Mouse (Mus musculus): Measurements from ENCODE around the gene Spata33.
"Not testable (repeated sequence)": the region's sequence is repeated elsewhere in the genome, so short reads cannot be mapped to it uniquely, and the experiment has no call there.

The Spata33 gene

DNA sequence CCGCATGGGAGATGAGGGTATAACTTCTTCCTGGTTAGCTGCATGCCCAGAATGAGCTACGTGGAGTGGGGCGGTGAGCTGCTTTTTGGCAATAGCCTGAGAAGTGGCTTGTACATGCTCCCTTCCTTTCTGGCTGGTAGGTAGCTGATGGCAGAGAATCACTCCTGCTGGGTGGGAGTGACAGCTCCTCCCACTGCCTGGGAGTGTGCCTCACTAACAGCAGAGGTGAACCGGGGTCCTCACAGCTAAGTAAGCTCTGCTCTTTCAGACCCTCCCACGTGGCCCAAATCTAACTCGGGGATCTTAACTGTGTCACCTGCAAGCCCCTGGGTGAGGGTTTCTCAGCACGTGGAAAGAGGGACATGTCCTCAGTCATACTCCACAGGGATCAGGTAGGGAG, 19.9 kb downstream of the Spata33 start:
- no peak for DNase-seq (ENCODE audit: extremely low read depth, insufficient read length, low spot score)

DNA sequence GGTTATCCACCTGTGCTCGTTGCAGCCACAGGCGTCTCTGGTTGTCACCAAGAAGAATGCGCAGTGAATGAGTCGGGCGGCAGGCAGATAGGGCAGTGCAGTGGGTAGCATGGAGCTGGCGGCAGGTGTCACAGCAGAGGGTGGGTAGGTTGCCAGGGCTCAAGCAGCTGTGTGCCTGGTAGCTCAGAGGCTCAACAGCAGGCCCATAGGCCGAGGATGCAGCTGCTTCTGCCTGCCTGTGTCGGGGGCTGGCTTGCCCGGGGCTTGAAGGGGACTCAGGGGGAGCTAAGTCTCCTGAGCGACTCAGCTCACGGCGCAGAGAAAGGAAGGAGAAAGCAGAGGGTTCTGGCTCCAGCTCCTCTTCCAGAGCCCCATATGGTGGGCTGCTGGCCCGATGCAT, 20.7 kb downstream of the Spata33 start:
- no peak for DNase-seq (ENCODE audit: extremely low read depth, insufficient read length, low spot score)

DNA sequence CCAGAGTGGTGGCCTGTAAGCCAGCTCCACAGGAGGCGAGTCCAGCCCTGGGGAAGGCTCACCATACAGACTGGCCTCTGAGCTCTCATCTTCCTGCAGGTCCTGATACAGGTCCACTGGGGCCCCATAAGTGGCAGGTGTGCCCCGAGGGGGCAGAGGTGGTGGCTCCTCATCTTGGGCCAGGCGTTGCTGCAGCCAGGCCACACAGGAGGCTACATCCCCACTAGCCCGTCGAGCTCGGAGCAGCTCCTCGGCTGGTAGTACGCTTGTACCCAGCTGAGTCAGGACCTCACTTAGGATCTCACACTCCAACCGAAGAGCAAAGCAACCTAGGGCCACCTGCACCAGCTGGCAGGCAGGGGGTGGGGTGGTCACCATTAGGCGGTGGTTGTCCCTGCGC, 21.1 kb downstream of the Spata33 start:
- DNase-seq (ENCODE audit: extremely low read depth, insufficient read length, low spot score): no peak

DNA sequence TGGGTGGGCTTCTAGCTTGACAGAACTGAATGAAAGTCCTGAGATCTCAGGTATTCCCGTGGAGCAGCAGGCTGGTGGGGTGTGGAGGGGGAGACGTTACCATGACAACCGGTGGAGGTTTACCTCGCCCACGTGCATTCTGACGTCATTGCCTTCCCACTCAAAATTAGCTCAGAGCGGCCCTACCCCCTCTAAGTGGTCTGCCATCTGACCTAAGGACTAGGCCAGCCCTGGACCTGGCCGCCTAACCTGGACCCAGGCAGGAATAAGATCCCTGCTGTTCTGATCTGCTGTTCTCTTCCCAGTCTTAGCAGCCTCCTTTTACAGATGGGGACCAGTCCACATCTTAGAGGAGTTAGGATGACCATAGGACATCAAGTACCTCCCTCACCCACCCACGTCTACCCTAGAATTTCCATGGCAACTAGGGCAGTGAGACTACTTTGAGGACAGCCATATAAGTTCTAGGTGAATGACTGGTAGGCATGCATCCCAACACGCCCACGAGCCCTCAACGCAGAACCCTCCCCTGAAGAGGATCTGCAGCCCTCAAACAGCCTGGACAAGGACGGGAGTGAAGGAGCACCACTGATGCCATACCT, 22.4 kb downstream of the Spata33 start:
- no peak for DNase-seq (ENCODE audit: extremely low read depth, insufficient read length, low spot score)

DNA sequence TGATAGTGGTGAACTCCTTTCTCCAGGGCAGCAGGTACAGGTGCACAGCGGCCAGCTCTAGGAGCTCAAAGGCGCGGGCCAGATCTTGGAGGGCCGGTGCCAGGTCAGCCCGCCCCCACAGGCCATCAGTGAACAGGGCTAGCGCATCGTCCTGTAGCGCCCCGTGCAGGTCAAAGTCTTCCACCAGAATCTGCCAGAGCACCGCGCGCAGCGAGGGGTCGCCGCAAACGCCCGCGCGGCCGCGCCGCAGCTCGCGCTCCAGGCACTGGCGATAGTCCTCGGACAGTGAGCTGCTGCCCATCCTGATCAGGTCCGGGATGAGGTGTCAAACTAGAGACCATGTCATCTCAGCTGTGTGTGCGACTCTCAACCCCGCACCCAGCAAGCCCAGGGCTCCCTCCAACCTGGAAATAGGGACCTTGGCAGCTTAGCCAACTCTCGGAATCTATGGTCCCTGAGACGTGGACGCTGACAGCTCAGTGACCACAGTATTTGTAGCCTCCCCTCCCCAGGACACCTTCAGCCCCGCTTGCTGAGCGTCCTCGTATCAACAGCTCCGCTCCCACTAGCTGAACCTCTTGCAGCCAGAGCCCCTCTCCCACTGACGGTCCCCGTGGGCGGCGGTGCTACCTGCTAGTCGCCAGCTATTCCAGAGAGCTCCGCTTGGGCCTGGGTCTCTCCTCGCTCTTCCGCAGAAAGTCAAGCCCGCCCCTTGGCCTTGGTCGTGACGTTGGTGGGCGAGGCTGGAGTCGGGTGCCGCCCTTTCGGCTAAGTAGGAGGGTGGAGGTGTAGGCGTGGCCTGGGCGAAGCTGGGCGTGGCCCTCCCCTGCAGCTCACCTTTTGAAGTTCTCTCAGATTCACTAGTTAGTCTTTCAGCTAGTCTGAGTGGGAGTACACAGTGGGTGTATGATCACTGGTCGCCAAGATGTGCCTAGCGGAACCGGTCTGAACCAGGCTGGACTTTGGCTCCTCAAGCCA, 23.2 kb downstream of the Spata33 start, which contains the start of gene Spata2l:
Gene Spata2l (minus strand): TSS at position 714 of the 978 bp plus-strand sequence.
- peak; percentile 67 for DNase-seq (ENCODE audit: extremely low read depth, insufficient read length, low spot score)

DNA sequence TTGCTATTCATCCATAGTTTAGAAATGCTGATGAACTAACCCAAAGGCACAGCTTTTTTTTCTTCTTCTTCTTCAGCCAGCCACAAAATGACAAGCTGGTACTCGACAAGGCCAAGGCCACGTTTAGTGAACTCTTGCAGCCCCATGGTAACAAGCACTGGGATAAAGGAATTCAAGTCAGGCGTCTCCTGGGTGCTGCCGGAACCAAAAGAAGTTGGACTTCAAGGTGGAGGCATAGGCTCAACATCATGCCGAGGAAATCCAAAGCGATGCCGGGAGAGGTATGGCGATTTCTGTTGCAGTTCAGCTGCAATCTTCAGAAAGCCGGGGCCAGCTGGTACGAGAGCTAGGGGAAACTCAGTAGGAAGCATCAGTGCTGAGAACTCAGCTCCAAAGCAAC, 26.8 kb downstream of the Spata33 start:
- no peak for DNase-seq (ENCODE audit: extremely low read depth, insufficient read length, low spot score)

DNA sequence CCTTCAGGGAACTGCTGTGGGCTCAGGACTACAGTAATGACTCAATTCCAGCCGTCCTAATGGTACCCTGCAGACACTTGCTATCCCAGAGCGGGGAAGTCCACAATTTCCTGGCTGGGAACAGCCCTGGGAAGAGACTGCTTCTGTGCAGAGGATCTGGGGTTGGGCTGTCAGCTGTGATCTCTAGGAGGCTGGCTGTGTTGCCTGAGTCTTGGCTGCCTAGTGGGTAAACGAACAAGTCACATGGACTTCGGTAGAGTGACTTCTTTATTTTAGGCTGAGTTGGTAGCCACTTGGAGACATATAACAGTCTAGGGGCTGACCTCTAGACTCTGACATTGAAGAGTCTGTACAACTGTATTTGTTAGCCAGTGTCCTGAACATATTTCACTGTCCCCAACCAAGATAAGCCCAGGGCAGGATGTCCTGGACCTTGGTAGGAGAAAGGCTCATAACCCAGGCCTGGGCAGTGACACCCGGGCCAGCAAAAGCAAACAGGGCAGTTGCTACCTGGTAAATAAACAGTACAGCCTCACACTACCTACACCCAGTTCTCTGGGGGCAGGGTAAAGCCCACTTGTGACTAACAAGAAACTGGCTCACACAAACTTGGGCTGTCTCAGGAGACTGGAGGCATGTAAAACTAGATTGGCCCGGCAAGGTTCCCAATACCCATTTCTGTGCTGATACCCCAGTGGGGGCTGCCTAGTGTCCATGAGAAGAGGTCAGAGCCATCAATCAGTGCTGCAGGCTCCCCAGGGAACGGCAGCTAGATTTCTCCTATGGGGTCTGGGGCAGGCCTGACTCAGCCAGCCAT, 29.7 kb downstream of the Spata33 start:
- no peak for DNase-seq (ENCODE audit: extremely low read depth, insufficient read length, low spot score)

DNA sequence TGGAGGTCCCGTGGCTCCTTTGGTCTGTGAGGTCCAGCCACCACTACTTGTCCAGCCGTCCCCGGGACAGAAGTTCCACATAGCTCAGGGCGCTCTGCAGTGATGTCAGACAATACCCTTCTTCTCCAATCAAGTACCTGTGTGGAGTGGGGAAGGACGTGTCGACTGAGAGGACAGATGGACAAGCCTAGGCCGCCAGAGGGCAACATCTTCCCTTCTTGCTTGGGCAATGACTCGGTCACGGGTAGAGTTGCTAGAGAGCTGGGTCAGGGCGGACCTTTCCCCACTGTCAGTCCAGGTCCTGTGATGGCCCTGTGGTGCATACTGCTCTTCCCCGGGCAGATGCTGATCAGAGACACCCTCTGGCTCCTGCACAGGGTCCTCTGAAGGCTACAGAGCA, 30.4 kb downstream of the Spata33 start:
- DNase-seq (ENCODE audit: extremely low read depth, insufficient read length, low spot score): no peak

DNA sequence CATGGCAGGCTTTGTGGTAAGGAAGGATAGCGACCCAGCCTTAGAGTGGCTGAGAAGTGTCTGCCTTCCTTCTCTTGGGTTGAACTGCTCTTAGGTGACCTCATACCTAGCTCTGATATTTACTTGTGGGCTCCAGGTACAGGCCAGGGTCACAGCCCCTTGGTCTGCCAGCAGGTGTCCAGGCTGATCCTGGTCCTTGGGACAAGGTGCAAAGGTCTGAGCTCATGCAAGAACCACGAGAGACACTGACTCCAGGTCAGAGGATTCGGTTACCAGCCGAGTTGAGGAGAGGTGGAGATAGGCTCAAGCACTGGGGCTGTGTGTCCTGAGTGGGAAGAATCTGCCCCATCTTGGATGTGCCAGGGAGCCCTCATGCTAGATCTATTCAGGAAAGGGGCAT, 31.8 kb downstream of the Spata33 start:
- no peak for DNase-seq (ENCODE audit: extremely low read depth, insufficient read length, low spot score)

DNA sequence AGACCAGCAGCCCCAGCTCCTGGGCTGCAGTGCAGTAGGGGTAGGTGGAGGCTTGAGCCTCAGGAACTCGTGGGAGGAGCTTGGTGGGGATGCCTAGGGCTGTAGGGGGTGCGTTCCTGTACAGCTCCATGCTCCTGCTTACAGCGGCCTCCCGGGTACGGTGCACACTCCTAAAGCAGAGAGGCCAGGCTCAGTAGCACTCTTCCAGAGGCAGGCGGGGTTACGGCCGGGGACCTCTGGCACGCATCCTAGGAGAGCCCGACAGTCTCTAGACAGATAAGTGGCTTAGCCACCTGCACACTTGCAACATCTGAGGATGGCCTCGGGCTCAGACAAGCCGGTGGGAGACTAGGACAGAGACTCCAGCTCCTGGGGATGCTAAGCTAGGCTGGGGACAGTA, 32.9 kb downstream of the Spata33 start:
- no peak for DNase-seq (ENCODE audit: extremely low read depth, insufficient read length, low spot score)

DNA sequence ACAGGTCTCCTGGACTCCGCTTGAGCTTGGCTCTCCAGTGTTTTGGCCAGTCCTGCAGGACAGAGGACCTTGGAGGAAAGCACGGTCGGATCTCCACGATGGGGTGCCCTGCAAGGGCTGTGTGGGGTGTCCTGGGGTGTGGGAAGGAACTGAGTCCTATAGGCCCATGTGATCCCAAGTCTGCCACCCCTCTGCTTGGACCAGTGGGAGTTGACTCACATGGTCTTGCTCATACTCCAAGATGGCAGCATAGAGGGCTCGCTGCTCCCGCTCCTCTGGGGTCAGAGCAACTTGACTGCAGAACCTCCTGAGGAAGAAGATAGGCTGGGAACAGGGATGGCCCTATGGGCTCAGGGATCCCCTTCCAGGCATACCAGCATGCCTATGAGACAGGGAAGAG, 35.1 kb downstream of the Spata33 start:
- no peak for DNase-seq (ENCODE audit: extremely low read depth, insufficient read length, low spot score)

DNA sequence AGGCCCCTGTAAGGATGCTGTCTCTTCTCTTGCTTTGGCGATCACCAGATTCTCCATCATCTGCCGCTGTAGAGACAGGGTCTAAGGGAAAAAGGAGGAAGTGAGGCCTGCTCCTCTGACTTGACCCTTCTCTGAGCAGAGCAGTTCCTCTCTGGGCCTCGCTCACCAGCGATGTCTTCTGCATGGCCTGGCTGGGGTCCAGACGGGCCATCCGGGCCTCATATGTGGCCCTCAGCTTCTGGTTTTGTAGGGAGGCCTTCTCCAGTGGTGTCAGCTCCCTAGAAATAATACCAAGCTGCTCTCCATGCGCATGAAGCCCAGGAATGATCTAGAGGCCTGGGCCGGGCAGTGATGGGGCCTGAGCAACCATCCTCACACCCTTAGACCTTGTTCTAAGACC, 36.0 kb downstream of the Spata33 start:
- DNase-seq (ENCODE audit: extremely low read depth, insufficient read length, low spot score): no peak

DNA sequence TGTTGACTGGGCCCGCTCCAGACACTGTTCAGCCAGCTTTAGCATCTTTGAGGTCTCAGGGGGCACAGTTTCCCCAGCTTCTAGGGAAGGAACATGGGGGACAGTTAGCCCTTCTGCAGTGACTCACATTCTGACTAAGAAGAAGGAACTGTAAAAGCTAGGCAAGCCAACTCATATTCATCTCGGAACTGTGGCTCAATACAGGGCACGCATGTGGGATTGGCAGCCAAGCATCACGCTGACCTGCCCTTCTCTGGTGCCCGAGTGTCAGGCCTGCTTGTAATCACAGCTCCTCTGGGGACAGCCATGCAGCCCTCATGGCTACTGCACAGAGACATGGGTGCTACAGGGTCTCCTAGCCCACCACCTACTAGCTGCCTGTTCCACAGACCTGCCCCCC, 38.3 kb downstream of the Spata33 start:
- DNase-seq (ENCODE audit: extremely low read depth, insufficient read length, low spot score): no peak

DNA sequence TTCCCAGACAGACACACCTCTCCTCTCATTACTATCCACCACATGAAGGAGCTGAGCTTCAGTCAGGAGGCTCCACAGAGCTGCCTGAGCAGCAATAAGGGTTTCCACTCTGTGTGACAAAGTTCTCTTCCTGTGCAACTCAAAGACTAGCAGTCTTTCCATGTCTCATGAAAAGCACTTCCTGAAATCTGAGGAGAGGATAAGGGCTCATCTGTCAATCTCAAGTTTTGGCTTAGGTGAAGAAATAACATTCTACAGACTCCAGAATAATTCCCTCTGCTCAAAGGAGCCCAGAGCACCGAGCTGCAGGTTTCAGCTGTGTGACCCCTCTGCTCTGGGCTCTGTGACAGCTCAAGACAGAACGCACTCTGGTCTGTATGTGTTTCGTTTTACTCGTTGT, 40.3 kb downstream of the Spata33 start:
- no peak for DNase-seq (ENCODE audit: extremely low read depth, insufficient read length, low spot score)

DNA sequence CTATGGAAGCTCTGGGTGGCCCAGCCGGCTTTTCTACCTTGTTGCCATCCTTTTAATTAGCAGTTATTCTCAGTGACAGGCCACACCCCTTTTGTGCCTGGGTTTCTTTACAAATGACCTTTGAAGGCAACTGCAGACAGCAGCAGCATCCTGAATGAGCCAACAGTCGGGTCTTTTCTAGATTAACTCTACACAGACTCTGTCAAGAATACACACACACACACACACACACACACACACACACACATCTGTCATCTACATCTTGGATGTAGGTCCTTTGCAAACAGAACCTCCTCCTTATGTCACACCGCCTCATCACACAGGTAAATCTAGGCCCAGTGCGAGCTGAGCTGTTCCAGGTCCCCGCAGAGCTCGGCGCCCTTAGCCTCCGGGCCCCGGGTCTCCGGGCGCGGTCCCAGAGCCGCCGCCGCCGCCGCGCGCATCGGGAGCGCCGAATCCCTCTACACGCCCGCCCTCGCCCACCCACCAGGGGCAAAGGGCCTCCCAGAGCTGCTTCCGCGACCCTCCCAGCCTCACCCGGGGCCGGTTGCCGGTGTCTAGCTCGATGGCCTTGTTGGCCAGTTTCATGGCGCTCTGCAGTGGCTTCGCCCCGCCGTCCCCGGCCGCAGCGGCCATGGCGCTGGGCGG, 40.9 kb downstream of the Spata33 start:
- no peak for DNase-seq (ENCODE audit: extremely low read depth, insufficient read length, low spot score)

DNA sequence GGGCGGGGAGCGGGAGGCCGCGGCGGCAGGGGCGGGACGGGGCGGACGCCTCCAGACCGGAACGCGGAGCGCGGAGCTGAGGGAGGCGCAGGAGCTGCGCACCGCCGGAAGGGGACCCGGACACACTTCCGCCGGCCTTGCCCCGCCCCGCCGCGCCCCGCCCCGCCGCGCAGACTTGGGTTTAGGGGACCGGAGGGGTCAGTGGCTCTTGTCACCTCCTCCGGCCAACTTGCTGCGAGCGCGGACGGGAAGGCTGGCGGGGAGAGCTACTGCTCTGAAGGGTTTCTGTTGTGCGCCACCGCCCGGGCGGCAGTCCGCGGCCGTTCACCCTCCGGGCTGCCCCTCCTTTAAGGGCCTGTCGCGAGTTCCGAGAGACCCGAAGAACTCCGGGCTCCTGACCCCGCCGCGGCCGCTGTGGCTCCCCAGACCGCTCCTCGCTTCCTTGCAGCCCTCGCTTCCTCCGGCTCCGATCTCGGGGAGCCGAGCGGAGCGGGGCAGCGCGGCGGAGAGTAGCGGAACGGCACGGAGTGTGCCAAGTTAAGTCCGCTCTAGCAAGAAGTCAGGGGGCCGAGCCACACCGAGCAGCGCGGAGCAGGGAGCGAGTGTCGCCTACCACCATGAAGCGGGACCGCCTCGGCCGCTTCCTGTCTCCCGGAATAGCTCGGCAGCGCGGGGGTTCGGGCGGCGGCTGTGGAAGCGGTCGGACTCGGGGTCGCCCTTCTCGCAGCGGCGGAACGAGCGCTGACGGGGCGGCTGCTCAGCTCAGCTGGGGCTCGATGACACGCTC, 41.7 kb downstream of the Spata33 start, which contains the start of the genes Zfp276 and Vps9d1:
Gene Zfp276 (plus strand): TSS at position 97 of the 787 bp plus-strand sequence.
Gene Vps9d1 (minus strand): TSS at position 250 of the 787 bp plus-strand sequence.
- peak; percentile 77 for DNase-seq (ENCODE audit: extremely low read depth, insufficient read length, low spot score)

DNA sequence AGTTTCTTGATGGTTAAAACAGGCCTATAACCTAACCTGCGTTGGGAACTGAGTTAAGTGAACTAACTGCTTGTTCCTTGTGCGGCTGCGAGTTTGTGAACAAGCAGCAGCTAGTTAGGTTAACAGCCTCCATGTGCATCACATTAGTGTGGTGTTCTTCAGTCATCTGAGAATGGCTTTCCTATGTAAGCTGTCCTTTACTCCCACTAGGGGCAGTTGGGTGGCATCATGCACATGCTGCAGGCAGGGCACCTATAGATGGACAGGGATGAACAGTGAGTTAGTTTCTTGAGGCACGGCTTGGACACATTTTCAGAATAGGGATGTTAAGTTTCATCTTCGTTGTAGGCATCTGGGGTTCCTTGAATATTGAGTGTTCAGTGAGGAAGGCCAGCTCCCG, 42.5 kb downstream of the Spata33 start:
- DNase-seq (ENCODE audit: extremely low read depth, insufficient read length, low spot score): no peak

DNA sequence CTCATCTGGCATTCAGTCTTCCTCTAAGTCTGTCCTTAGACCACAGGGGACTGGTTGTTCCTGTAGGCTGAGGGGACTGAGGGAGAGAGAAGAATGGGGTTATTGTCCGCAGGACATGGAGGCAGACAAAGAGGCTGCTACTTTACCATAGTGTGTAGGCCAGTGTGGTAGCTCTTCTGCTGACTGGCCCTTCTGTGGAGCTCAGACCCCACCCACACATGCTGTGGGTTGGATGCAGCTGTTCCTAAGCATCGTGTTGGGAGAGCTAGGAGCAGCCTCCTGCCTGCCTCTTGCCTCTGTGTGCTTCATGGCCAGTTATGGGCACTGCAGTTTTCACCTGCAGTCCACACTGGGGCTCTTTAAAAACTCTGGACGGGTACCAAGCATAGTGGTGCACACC, 44.5 kb downstream of the Spata33 start:
- no peak for DNase-seq (ENCODE audit: extremely low read depth, insufficient read length, low spot score)

DNA sequence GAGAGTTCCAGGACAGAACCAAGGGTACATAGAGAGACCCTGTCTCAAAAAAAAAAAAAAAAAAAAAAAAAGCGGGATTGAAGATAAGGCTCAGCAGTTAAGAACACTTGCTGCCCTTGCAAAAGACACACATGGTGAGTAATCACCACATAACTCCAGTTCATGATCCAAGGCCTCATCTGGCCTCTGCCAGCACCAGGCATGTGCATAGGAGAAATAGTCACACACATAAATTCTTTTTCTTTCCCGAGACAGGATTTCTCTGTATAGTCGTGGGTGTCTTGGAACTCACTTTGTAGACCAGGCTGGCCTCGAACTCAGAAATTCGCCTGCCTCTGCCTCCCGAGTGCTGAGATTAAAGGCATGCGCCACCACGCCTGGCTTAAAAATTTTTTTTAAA, 45.0 kb downstream of the Spata33 start:
- not testable (repeated sequence) for DNase-seq (ENCODE audit: extremely low read depth, insufficient read length, low spot score)

Data from 3134 (cell line).